Mouse (Mus musculus): ENCODE results near the gene Ggps1. TPM values are rescaled to one million over a fixed set of nuclear protein-coding genes. Genes with fewer than 3 reads are reported as not detected.
A peak's percentile ranks its signal among the peaks of the same experiment; 100 is the strongest.

The Ggps1 gene
- polyA plus RNA-seq (2014; fragmentation: Nextera tagmentation; extraction: Ambion mirVana) = 50.3 and 50.7 TPM in 2 replicates

- peak; percentile 97 for DNase-seq
- ATAC-seq (ENCODE audit: insufficient read depth) = peak; percentile 96
- Histone ChIP-seq H3K9ac (peak within 1 kb of the TSS; percentile 98), H3K9me3 (ENCODE audit: low read depth, low read length) (no peaks in the 10 kb centered on the region), H3K4me3 (ENCODE audit: low read depth, low read length) (peak within 1 kb of the TSS; percentile 98), H3K4me2 (peak within 1 kb of the TSS; percentile 79), H3K4me1 (ENCODE audit: insufficient read depth) (no peaks in the 10 kb centered on the region; the same call in 1 of the 2 replicates), H3K27ac (ENCODE audit: low read depth) (peak within 1 kb of the TSS; percentile 98), H3K36me3 (ENCODE audit: insufficient read depth) (peaks cover 13% of the 10 kb centered on the region; the same call in 1 of the 2 replicates), H3K27me3 (ENCODE audit: insufficient read depth, low read length) (no peaks in the 10 kb centered on the region)
- WGBS = under 1% methylated on average over 63 of the region's 64 CpGs
- TF ChIP-seq CTCF (IDR thresholded peaks at IDR 0.05; ENCODE audit: low read depth) = no peak
Observed at GRCm38 (mm10) chr13:14063013-14063941, at the start of gene Ggps1, which contains the start of gene Arid4b. Gene Ggps1, minus strand, starts transcription at chr13:14063488. Gene Arid4b, plus strand, starts transcription at chr13:14063232.

- no peak for TF ChIP-seq CTCF (IDR thresholded peaks at IDR 0.05; ENCODE audit: low read depth)
- no peak overlapping the region for H3K4me3 ChIP-seq (ENCODE audit: low read depth, low read length)
- H3K27ac ChIP-seq (ENCODE audit: low read depth) = no peak overlapping the region
- no peaks in the 10 kb centered on the region for H3K9me3 ChIP-seq (ENCODE audit: low read depth, low read length)
- H3K4me2 ChIP-seq = no peak overlapping the region
- H3K9ac ChIP-seq = no peak overlapping the region
- no peaks in the 10 kb centered on the region for H3K27me3 ChIP-seq (ENCODE audit: insufficient read depth, low read length)
- no peaks in the 10 kb centered on the region for H3K36me3 ChIP-seq (ENCODE audit: insufficient read depth)
- ATAC-seq (ENCODE audit: insufficient read depth) (no peak), DNase-seq (no peak)
- no peaks in the 10 kb centered on the region for H3K4me1 ChIP-seq (ENCODE audit: insufficient read depth)
- 45% methylated on average over 1 of the region's 1 CpGs for WGBS
Observed at GRCm38 (mm10) chr13:14111146-14111545, 47.9 kb upstream of the Ggps1 start.

DNA sequence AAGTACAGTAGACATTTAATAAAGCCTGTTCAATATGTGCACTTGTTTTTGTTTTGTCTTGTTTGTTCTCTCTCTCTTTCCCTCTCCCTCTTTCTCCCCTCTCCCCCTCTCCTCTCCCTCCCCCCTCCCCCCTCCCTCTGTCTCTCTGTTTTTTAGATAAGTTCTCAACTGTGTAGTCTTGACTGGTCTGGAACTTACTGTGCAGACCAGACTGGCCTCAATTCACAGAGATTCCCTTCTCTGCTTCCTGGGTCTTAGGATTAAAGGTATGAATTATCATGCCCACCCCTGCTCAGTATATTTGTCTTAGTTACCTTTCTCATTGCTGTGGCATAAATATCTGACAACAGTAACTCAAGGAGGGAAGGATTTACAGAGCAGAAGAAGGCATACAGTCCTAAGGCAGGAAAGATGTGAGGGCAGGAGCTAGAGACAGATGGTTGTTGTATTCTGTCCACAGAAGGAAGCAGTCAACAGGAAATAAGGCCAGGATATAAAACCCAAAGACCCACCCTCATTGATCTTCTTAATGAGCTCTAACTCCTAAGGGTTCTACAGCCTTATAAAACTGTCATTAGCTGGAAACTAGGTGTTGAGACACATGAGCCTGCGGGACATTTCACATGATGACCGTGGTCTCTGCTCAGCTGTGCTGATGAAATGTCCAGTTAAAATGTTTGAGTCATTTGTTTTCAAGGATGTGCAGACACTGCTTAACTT lies 47.0 kb upstream of the Ggps1 start:
- no peaks in the 10 kb centered on the region for H3K36me3 ChIP-seq (ENCODE audit: insufficient read depth)
- no peaks in the 10 kb centered on the region for H3K4me1 ChIP-seq (ENCODE audit: insufficient read depth)
- no peaks in the 10 kb centered on the region for H3K27me3 ChIP-seq (ENCODE audit: insufficient read depth, low read length)
- 81% methylated on average over 2 of the region's 2 CpGs for WGBS
- DNase-seq (no peak), ATAC-seq (ENCODE audit: insufficient read depth) (no peak)
- H3K9ac ChIP-seq = no peak overlapping the region
- no peak overlapping the region for H3K27ac ChIP-seq (ENCODE audit: low read depth)
- no peak for TF ChIP-seq CTCF (IDR thresholded peaks at IDR 0.05; ENCODE audit: low read depth)
- no peak overlapping the region for H3K4me2 ChIP-seq
- no peak overlapping the region for H3K4me3 ChIP-seq (ENCODE audit: low read depth, low read length)
- H3K9me3 ChIP-seq (ENCODE audit: low read depth, low read length) = no peaks in the 10 kb centered on the region

- no peak for DNase-seq
- Histone ChIP-seq H3K9ac (no peak overlapping the region), H3K4me2 (no peak overlapping the region), H3K9me3 (ENCODE audit: low read depth, low read length) (no peaks in the 10 kb centered on the region), H3K27me3 (ENCODE audit: insufficient read depth, low read length) (no peaks in the 10 kb centered on the region), H3K4me3 (ENCODE audit: low read depth, low read length) (no peak overlapping the region), H3K36me3 (ENCODE audit: insufficient read depth) (no peaks in the 10 kb centered on the region), H3K4me1 (ENCODE audit: insufficient read depth) (no peaks in the 10 kb centered on the region), H3K27ac (ENCODE audit: low read depth) (no peak overlapping the region)
- 35% methylated on average over 1 of the region's 1 CpGs for WGBS
- TF ChIP-seq CTCF (IDR thresholded peaks at IDR 0.05; ENCODE audit: low read depth) = no peak
- no peak for ATAC-seq (ENCODE audit: insufficient read depth)
Observed at GRCm38 (mm10) chr13:14103026-14103425, 39.7 kb upstream of the Ggps1 start.

DNA sequence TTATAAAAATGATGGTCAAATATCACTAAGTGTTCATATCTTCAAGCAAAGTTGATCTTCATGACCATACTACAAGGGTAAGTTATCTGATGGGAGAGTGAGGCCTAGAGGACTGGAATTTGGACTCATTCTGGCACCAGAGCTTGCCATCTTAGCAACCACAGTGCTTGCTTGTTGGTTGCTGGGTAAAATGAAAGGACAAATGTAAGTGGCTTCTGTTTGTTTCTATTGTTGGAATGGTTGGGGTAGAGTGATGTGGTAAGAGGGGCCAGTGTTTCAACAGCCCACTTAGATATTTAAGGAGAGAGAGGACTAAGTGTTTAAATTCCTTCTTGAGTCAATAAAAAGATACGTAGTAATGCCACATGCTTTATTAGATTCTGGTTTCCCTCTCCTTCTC lies 25.4 kb upstream of the Ggps1 start:
- peak; percentile 27 for DNase-seq

DNA sequence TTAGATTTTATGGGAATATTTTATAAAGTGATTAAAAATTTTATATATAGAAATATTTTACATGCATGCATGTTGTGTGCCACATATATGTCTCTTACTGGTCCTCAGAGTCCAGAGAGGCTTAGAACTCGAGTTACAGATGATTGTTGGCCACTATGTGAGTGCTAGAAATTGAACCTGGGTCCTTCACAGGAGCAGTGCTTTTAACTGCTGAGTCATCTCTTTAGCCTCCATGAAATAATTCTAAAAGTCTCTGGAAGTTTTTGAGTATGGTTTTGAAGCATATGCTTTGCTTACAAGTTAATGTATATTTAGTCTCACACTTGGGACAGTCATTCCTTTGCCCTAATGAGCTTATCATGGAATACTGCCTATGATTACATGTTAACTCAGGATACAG lies 12.0 kb upstream of the Ggps1 start:
- 76% methylated on average over 1 of the region's 1 CpGs for WGBS
- Histone ChIP-seq H3K4me1 (ENCODE audit: insufficient read depth) (no peaks in the 10 kb centered on the region), H3K27ac (ENCODE audit: low read depth) (no peak overlapping the region), H3K9me3 (ENCODE audit: low read depth, low read length) (no peaks in the 10 kb centered on the region), H3K27me3 (ENCODE audit: insufficient read depth, low read length) (no peaks in the 10 kb centered on the region), H3K4me2 (no peak overlapping the region), H3K9ac (no peak overlapping the region), H3K4me3 (ENCODE audit: low read depth, low read length) (no peak overlapping the region), H3K36me3 (ENCODE audit: insufficient read depth) (no peaks in the 10 kb centered on the region)
- ATAC-seq (ENCODE audit: insufficient read depth) = no peak
- DNase-seq = no peak
- TF ChIP-seq CTCF (IDR thresholded peaks at IDR 0.05; ENCODE audit: low read depth) = no peak

More for the DNA sequence above, 25.4 kb upstream of the Ggps1 start:
- no peaks in the 10 kb centered on the region for H3K9me3 ChIP-seq (ENCODE audit: low read depth, low read length)
- no peaks in the 10 kb centered on the region for H3K27me3 ChIP-seq (ENCODE audit: insufficient read depth, low read length)
- no peak overlapping the region for H3K4me3 ChIP-seq (ENCODE audit: low read depth, low read length)
- H3K4me1 ChIP-seq (ENCODE audit: insufficient read depth) = no peaks in the 10 kb centered on the region
- no peak for TF ChIP-seq CTCF (IDR thresholded peaks at IDR 0.05; ENCODE audit: low read depth)
- WGBS = 65% methylated on average over 1 of the region's 1 CpGs
- no peaks in the 10 kb centered on the region for H3K36me3 ChIP-seq (ENCODE audit: insufficient read depth)
- peak; percentile 77 for ATAC-seq (ENCODE audit: insufficient read depth)
- no peak overlapping the region for H3K9ac ChIP-seq
- no peak overlapping the region for H3K4me2 ChIP-seq
- no peak overlapping the region for H3K27ac ChIP-seq (ENCODE audit: low read depth)

- ATAC-seq (ENCODE audit: insufficient read depth) (no peak), DNase-seq (no peak)
- 96% methylated on average over 1 of the region's 1 CpGs for WGBS
- Histone ChIP-seq H3K9ac (no peak overlapping the region), H3K4me1 (ENCODE audit: insufficient read depth) (no peaks in the 10 kb centered on the region), H3K36me3 (ENCODE audit: insufficient read depth) (no peaks in the 10 kb centered on the region), H3K27ac (ENCODE audit: low read depth) (no peak overlapping the region), H3K4me2 (no peak overlapping the region), H3K4me3 (ENCODE audit: low read depth, low read length) (no peak overlapping the region), H3K27me3 (ENCODE audit: insufficient read depth, low read length) (no peaks in the 10 kb centered on the region), H3K9me3 (ENCODE audit: low read depth, low read length) (no peaks in the 10 kb centered on the region)
- TF ChIP-seq CTCF (IDR thresholded peaks at IDR 0.05; ENCODE audit: low read depth) = no peak
Observed at GRCm38 (mm10) chr13:14074371-14074770, 11.1 kb upstream of the Ggps1 start.

Measured in lung, embryonic 14.5 days (tissue).